Mouse (Mus musculus) spleen, postnatal 36 days (tissue): ENCODE results near the gene Gpnmb.
A peak's percentile ranks its signal among the peaks of the same experiment; 100 is the strongest.

Experiments
- DNase-seq, 2 experiments: peaks; one replicate each; pipeline ENCODE4 v3.0.0; 2022; ENCODE audit warnings: low spot score in 2 of 2, mixed read lengths in 1 of 2

The Gpnmb gene

GRCm38 (mm10) chr6:49031230-49031629 lies 5.1 kb upstream of the Gpnmb start:
- no peak for DNase-seq

GRCm38 (mm10) chr6:49032783-49033182 lies 3.6 kb upstream of the Gpnmb start:
- DNase-seq = no peak

- DNase-seq = no peak
These were observed 919 bp downstream of the Gpnmb start for GRCm38 (mm10) chr6:49037268-49037662.

- DNase-seq = peak; percentile 35 to 49
These were observed 3.3 kb downstream of the Gpnmb start for GRCm38 (mm10) chr6:49039470-49040180.

GRCm38 (mm10) chr6:49046502-49046901 lies 10.2 kb downstream of the Gpnmb start:
- DNase-seq = no peak

GRCm38 (mm10) chr6:49046976-49047375 lies 10.6 kb downstream of the Gpnmb start:
- no peak for DNase-seq

- no peak for DNase-seq
These were observed 11.5 kb downstream of the Gpnmb start for GRCm38 (mm10) chr6:49047848-49048247.

- no peak for DNase-seq
These were observed 12.0 kb downstream of the Gpnmb start for GRCm38 (mm10) chr6:49048395-49048794.

- no peak for DNase-seq
These were observed 14.5 kb downstream of the Gpnmb start for GRCm38 (mm10) chr6:49050677-49051410.

- DNase-seq = no peak
These were observed 15.8 kb downstream of the Gpnmb start for GRCm38 (mm10) chr6:49052191-49052590.

- DNase-seq = no peak
These were observed 18.9 kb downstream of the Gpnmb start for GRCm38 (mm10) chr6:49055256-49055733.

GRCm38 (mm10) chr6:49056009-49056408 lies 19.7 kb downstream of the Gpnmb start:
- DNase-seq = no peak

- peak; percentile 48 to 50 for DNase-seq
These were observed 21.0 kb downstream of the Gpnmb start for GRCm38 (mm10) chr6:49057053-49058021.

- DNase-seq = no peak
These were observed 32.0 kb downstream of the Gpnmb start for GRCm38 (mm10) chr6:49068361-49068760.

- DNase-seq = peak; percentile 87 to 88
These were observed 37.2 kb downstream of the Gpnmb start, which contains the start of gene Malsu1 for GRCm38 (mm10) chr6:49073304-49074116. Gene Malsu1 (plus strand): TSS chr6:49073795.

- no peak for DNase-seq
These were observed 37.8 kb downstream of the Gpnmb start for GRCm38 (mm10) chr6:49074117-49074490.

- DNase-seq = no peak
These were observed 41.5 kb downstream of the Gpnmb start for GRCm38 (mm10) chr6:49077894-49078293.

GRCm38 (mm10) chr6:49079313-49079712 lies 43.0 kb downstream of the Gpnmb start:
- no peak for DNase-seq

- DNase-seq = no peak
These were observed 46.7 kb downstream of the Gpnmb start for GRCm38 (mm10) chr6:49083008-49083407.

- no peak for DNase-seq
These were observed 58.6 kb downstream of the Gpnmb start for GRCm38 (mm10) chr6:49094968-49095367.

- no peak for DNase-seq
These were observed 60.1 kb downstream of the Gpnmb start for GRCm38 (mm10) chr6:49096421-49096820.
